11 mouse cellular contexts compared by ENCODE assay signal in genomic region chr13:59144321-59144856, GRCm38 (mm10).
A peak's percentile ranks its signal among the peaks of the same experiment; 100 is the strongest.
DNase-seq lines count a peak whose midpoint lies in the region; ATAC-seq lines count a peak whose summit lies in the region.
"Had no signal": no experiment of that assay in that cellular context is flagged by ENCODE, and none has a peak within 500 bp of the region (broad histone marks: within the 10 kb centered on the region; RNA-seq: fewer than 3 reads in every experiment).

No protein-coding gene starts in this region.

- no peaks in the 10 kb centered on the region for H3K27me3 ChIP-seq in forebrain, embryonic 14.5 days (replicated peaks; ENCODE audit: control insufficient read depth, insufficient read depth, low read length)
- no peaks in the 10 kb centered on the region for H3K27me3 ChIP-seq in neural tube, embryonic 14.5 days (ENCODE audit: control insufficient read depth, insufficient read depth, low read length)
- H3K27me3 ChIP-seq in limb, embryonic 10.5 days (ENCODE audit: low read depth, poor library complexity, severe bottlenecking): no peaks in the 10 kb centered on the region
- H3K27me3 ChIP-seq: CH12.LX; limb, embryonic 15.5 days had no signal

- intact Hi-C loops in heart, postnatal 25 days (cut with DNase I): no loop called here

- H3K27ac ChIP-seq in forebrain, embryonic 14.5 days (ENCODE audit: low read depth, low read length): peak overlapping the region; percentile 63
- H3K27ac ChIP-seq in neural tube, embryonic 14.5 days (ENCODE audit: low read depth, low read length): peak overlapping the region; percentile 86
- no peak overlapping the region for H3K27ac ChIP-seq in limb, embryonic 10.5 days
- H3K27ac ChIP-seq: limb, embryonic 15.5 days had no signal

- WGBS in forebrain, embryonic 14.5 days: 12% methylated on average over 11 of the region's 11 CpGs
- whole genome bisulfite sequencing in neural tube, embryonic 14.5 days: 21% methylated on average over 11 of the region's 11 CpGs
- WGBS in limb, embryonic 10.5 days: 89% methylated on average over 11 of the region's 11 CpGs

- peak; percentile 92 for ATAC-seq in forebrain, embryonic 14.5 days
- ATAC-seq in neural tube, embryonic 14.5 days (ENCODE audit: low read depth): peak; percentile 94
- no peak for ATAC-seq in megakaryocyte progenitor cell, adult 5-6 weeks (replicated peaks; ENCODE audit: poor library complexity)

- H3K4me2 ChIP-seq in forebrain, embryonic 14.5 days (ENCODE audit: low read length): peak overlapping the region; percentile 31
- peak overlapping the region; percentile 39 for H3K4me2 ChIP-seq in neural tube, embryonic 14.5 days (ENCODE audit: low read depth, low read length)
- H3K4me2 ChIP-seq: limb, embryonic 15.5 days had no signal

- H3K9ac ChIP-seq in forebrain, embryonic 14.5 days (ENCODE audit: low read length): peak overlapping the region; percentile 3; the same call in 1 of the 2 replicates
- H3K9ac ChIP-seq in neural tube, embryonic 14.5 days (replicated peaks; ENCODE audit: low read depth, low read length): peak overlapping the region; percentile 50; the same call in 1 of the 2 replicates
- H3K9ac ChIP-seq: limb, embryonic 15.5 days had no signal

- H3K36me3 ChIP-seq in forebrain, embryonic 14.5 days (ENCODE audit: control insufficient read depth, insufficient read depth, low read length): no peaks in the 10 kb centered on the region
- H3K36me3 ChIP-seq in neural tube, embryonic 14.5 days (ENCODE audit: control insufficient read depth, insufficient read depth, low read length): no peaks in the 10 kb centered on the region
- H3K36me3 ChIP-seq in limb, embryonic 10.5 days: no peaks in the 10 kb centered on the region
- H3K36me3 ChIP-seq: limb, embryonic 15.5 days had no signal

- DNase-seq in embryo, embryonic 10.5 days (ENCODE audit: low spot score): peak; percentile 36
- no peak for DNase-seq in embryo, embryonic 10 days (ENCODE audit: low spot score)
- peak; percentile 95 for DNase-seq in forebrain, embryonic 14.5 days (ENCODE audit: low spot score)
- DNase-seq in layer of hippocampus, postnatal 36 days: peak; percentile 53 to 56
- no peak for DNase-seq in limb, embryonic 10.5 days (ENCODE audit: low spot score)
- no peak for DNase-seq in heart, postnatal 25 days (ENCODE audit: low spot score)
- DNase-seq: gastrocnemius, postnatal 25 days had no signal

- peaks cover 49% of the 10 kb centered on the region for H3K4me1 ChIP-seq in forebrain, embryonic 14.5 days (ENCODE audit: control insufficient read depth, insufficient read depth, low read length)
- H3K4me1 ChIP-seq in neural tube, embryonic 14.5 days (ENCODE audit: control insufficient read depth, insufficient read depth, low read length): peaks cover 28% of the 10 kb centered on the region
- H3K4me1 ChIP-seq in limb, embryonic 10.5 days: 0 out of 2 replicates have a peak, but pooled peaks cover 4% of the 10 kb centered on the region
- H3K4me1 ChIP-seq: limb, embryonic 15.5 days had no signal

- H3K9me3 ChIP-seq in forebrain, embryonic 14.5 days (replicated peaks; ENCODE audit: control insufficient read depth, low read length): no peaks in the 10 kb centered on the region
- no peaks in the 10 kb centered on the region for H3K9me3 ChIP-seq in neural tube, embryonic 14.5 days (ENCODE audit: control insufficient read depth, low read length)
- H3K9me3 ChIP-seq in limb, embryonic 10.5 days (replicated peaks): no peaks in the 10 kb centered on the region
- H3K9me3 ChIP-seq: limb, embryonic 15.5 days had no signal

- H3K4me3 ChIP-seq in forebrain, embryonic 14.5 days (ENCODE audit: low read depth, low read length): no peak overlapping the region
- no peak overlapping the region; the same call in 1 of the 2 replicates for H3K4me3 ChIP-seq in neural tube, embryonic 14.5 days (ENCODE audit: low read depth, low read length)
- H3K4me3 ChIP-seq in limb, embryonic 10.5 days: no peak overlapping the region
- H3K4me3 ChIP-seq: limb, embryonic 15.5 days had no signal

Comparison
In these comparisons a context has a peak if more than half of its experiments do, and no peak if none do; other contexts are left out.
1. DNase-seq: peak in embryo, embryonic 10.5 days (single experiment), forebrain, embryonic 14.5 days (single experiment) and layer of hippocampus, postnatal 36 days (2 of 2); none in embryo, embryonic 10 days (single experiment), limb, embryonic 10.5 days (single experiment) and heart, postnatal 25 days (single experiment).